In the genomic region with DNA sequence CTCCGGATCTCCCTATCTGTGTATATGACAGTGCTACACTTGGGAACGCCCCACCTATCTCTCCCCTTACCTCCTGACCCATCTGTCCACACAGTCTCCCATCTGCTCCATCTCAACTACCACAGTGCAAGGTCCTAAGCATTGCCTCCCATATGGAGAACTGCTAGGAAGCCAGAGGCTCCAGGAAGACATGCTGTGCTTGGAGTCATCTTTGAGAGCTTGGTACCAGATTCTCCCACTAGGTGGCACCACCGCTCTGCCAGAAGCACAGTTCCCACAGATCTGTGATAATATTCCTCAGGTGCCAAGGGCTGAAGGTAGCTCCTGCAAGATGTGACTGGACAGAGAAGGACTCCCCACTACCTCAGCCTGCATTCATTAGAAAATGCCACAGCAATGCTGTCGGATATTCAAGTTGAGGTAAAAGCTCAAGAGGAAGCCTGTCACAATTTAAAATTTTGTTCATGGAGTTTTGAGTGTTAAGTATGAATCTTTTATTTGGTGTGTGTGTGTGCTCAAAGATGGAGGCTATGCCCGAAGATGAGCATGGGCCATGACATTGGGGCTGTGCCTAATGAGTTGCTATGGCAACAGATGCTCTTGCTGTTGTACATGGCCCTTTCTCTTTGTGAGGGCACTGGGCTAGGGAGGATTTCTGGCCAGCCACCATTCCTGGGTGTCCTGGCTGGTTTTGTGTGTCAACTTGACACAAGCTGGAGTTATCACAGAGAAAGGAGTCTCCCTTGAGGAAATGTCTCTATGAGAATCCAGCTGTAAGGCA, we compare ENCODE assay signal across 8 mouse cellular contexts. TPM values are rescaled to one million over a fixed set of nuclear protein-coding genes. Genes with fewer than 3 reads are reported as not detected.
DNase-seq lines count a peak whose midpoint lies in the region; ATAC-seq and TF ChIP-seq lines count a peak whose summit lies in the region.
"Had no signal": no experiment of that assay in that cellular context is flagged by ENCODE, and none has a peak within 500 bp of the region (broad histone marks: within the 10 kb centered on the region; RNA-seq: fewer than 3 reads in every experiment).

No protein-coding gene starts in this region.

- DNase-seq in Patski (ENCODE audit: low read depth, low spot score) = no peak
- DNase-seq in c-Kit-positive CD71-positive TER-119-negative erythroid progenitor cells, embryonic 14.5 days (ENCODE audit: low read depth) = peak; percentile 10
- peak; percentile 84 for DNase-seq in forebrain, embryonic 11.5 days (ENCODE audit: low spot score)
- peak; percentile 73 to 95 for DNase-seq in layer of hippocampus, postnatal 25 days (ENCODE audit: extremely low spot score in 1 of 2, low spot score in 1 of 2)
- DNase-seq in right cerebral cortex, postnatal 14 days = peak; percentile 87

- no peak overlapping the region for H3K27ac ChIP-seq in forebrain, embryonic 11.5 days (ENCODE audit: low read depth, low read length)
- no peak overlapping the region for H3K27ac ChIP-seq in hindbrain, embryonic 13.5 days
- H3K27ac ChIP-seq: lung, embryonic 15.5 days had no signal

- no peaks in the 10 kb centered on the region for H3K4me1 ChIP-seq in forebrain, embryonic 11.5 days (replicated peaks; ENCODE audit: control insufficient read depth, insufficient read depth, low read length)
- H3K4me1 ChIP-seq in hindbrain, embryonic 13.5 days (replicated peaks) = peaks cover 5% of the 10 kb centered on the region; the same call in 1 of the 2 replicates
- H3K4me1 ChIP-seq: lung, embryonic 15.5 days had no signal

- in situ Hi-C loops in Patski (cut with MboI; ENCODE audit: low pct_unique_long_range_greater_than_20kb) = loop anchor here (5.0 kb wide), 3 partner anchors 122 to 537 kb away; no protein-coding TSS in a partner anchor

- H3K9me3 ChIP-seq in forebrain, embryonic 11.5 days (ENCODE audit: control insufficient read depth, low read length) = no peaks in the 10 kb centered on the region
- H3K9me3 ChIP-seq in hindbrain, embryonic 13.5 days = no peaks in the 10 kb centered on the region
- H3K9me3 ChIP-seq: lung, embryonic 15.5 days had no signal

- 36% methylated on average over 5 of the region's 5 CpGs for WGBS in forebrain, embryonic 11.5 days
- WGBS in hindbrain, embryonic 13.5 days = 33% methylated on average over 5 of the region's 5 CpGs

- no peaks in the 10 kb centered on the region for H3K36me3 ChIP-seq in forebrain, embryonic 11.5 days (ENCODE audit: control insufficient read depth, insufficient read depth, low read length)
- no peaks in the 10 kb centered on the region for H3K36me3 ChIP-seq in hindbrain, embryonic 13.5 days
- H3K36me3 ChIP-seq: lung, embryonic 15.5 days had no signal

- TF ChIP-seq CTCF in Patski (IDR thresholded peaks at IDR 0.05) = peak; percentile 91

- CTCF ChIA-PET in Patski (lab: Charles Lee) = interaction anchor here (0.8 to 4.7 kb wide), 18 partner anchors 9 to 566 kb away, joined by 3 to 36 read pairs (median 4); no protein-coding TSS in a partner anchor

- ATAC-seq in Patski = peak; percentile 74
- no peak for ATAC-seq in forebrain, embryonic 11.5 days (replicated peaks; ENCODE audit: low FRiP score)
- peak; percentile 68; the same call in 1 of the 2 replicates for ATAC-seq in hindbrain, embryonic 13.5 days (ENCODE audit: low FRiP score)
- peak; percentile 76 for ATAC-seq in megakaryocyte progenitor cell, adult 5-6 weeks (replicated peaks; ENCODE audit: poor library complexity)

- H3K27me3 ChIP-seq in Patski = peaks cover 32% of the 10 kb centered on the region
- H3K27me3 ChIP-seq in forebrain, embryonic 11.5 days (ENCODE audit: control insufficient read depth, insufficient read depth, low read length) = no peaks in the 10 kb centered on the region
- 0 out of 2 replicates have a peak, but pooled peaks cover 6% of the 10 kb centered on the region for H3K27me3 ChIP-seq in hindbrain, embryonic 13.5 days
- H3K27me3 ChIP-seq: lung, embryonic 15.5 days had no signal

- no peak overlapping the region for H3K4me2 ChIP-seq in forebrain, embryonic 11.5 days (ENCODE audit: low read depth, low read length, severe bottlenecking)
- H3K4me2 ChIP-seq in hindbrain, embryonic 13.5 days = no peak overlapping the region
- H3K4me2 ChIP-seq: lung, embryonic 15.5 days had no signal

- POLR2A ChIA-PET in Patski (lab: Charles Lee) = no interaction called here

- no peak overlapping the region for H3K4me3 ChIP-seq in forebrain, embryonic 11.5 days (ENCODE audit: low read depth, low read length)
- no peak overlapping the region for H3K4me3 ChIP-seq in hindbrain, embryonic 13.5 days
- H3K4me3 ChIP-seq: lung, embryonic 15.5 days had no signal

- H3K9ac ChIP-seq in forebrain, embryonic 11.5 days (ENCODE audit: low read length) = no peak overlapping the region
- H3K9ac ChIP-seq in hindbrain, embryonic 13.5 days = no peak overlapping the region
- H3K9ac ChIP-seq: lung, embryonic 15.5 days had no signal

RNA-seq across cellular contexts. Expression of gene Myh3, which starts 32.3 kb away (rescaled TPM):
- polyA plus RNA-seq in Patski (2021) = 0.01 TPM
- polyA plus RNA-seq in forebrain, embryonic 11.5 days (2014; fragmentation: Nextera tagmentation; extraction: Ambion mirVana) = 0.48 and 0.59 TPM in 2 replicates
- 0.89 and 1.8 TPM in 2 replicates for polyA plus RNA-seq in hindbrain, embryonic 13.5 days (2015; fragmentation: Nextera tagmentation; extraction: Ambion mirVana)
- total RNA-seq in layer of hippocampus, postnatal 25 days (2021) = under 1 TPM; 0.59 to 0.66 TPM
- not detected in 2 replicates for total RNA-seq in megakaryocyte progenitor cell, adult 5-6 weeks (2015)
- total RNA-seq in megakaryocyte progenitor cell, adult 5-6 weeks (2017) = not detected in 2 replicates

RNA-seq across cellular contexts. Expression of gene Sco1, which starts 57.9 kb away (rescaled TPM):
- polyA plus RNA-seq in Patski (2021) = 16.2 TPM
- 19.7 and 21.9 TPM in 2 replicates for polyA plus RNA-seq in forebrain, embryonic 11.5 days (2014; fragmentation: Nextera tagmentation; extraction: Ambion mirVana)
- polyA plus RNA-seq in hindbrain, embryonic 13.5 days (2015; fragmentation: Nextera tagmentation; extraction: Ambion mirVana) = 13.1 and 14.1 TPM in 2 replicates
- total RNA-seq in layer of hippocampus, postnatal 25 days (2021) = 1 to 10 TPM; 8.3 to 9.5 TPM
- total RNA-seq in megakaryocyte progenitor cell, adult 5-6 weeks (2015) = 16.4 and 17.4 TPM in 2 replicates
- total RNA-seq in megakaryocyte progenitor cell, adult 5-6 weeks (2017) = 32.8 and 47.5 TPM in 2 replicates

RNA-seq across cellular contexts. Expression of gene Adprm, which starts 58.0 kb away (rescaled TPM):
- 27.9 TPM for polyA plus RNA-seq in Patski (2021)
- 30.7 and 31.9 TPM in 2 replicates for polyA plus RNA-seq in forebrain, embryonic 11.5 days (2014; fragmentation: Nextera tagmentation; extraction: Ambion mirVana)
- 34.5 and 35.2 TPM in 2 replicates for polyA plus RNA-seq in hindbrain, embryonic 13.5 days (2015; fragmentation: Nextera tagmentation; extraction: Ambion mirVana)
- 10 to 100 TPM; 20.9 to 29.2 TPM for total RNA-seq in layer of hippocampus, postnatal 25 days (2021)
- 45.6 and 55.3 TPM in 2 replicates for total RNA-seq in megakaryocyte progenitor cell, adult 5-6 weeks (2015)
- 29.0 and 38.4 TPM in 2 replicates for total RNA-seq in megakaryocyte progenitor cell, adult 5-6 weeks (2017)
